Mouse (Mus musculus): Measurements from ENCODE around the gene Marc2.

DNA sequence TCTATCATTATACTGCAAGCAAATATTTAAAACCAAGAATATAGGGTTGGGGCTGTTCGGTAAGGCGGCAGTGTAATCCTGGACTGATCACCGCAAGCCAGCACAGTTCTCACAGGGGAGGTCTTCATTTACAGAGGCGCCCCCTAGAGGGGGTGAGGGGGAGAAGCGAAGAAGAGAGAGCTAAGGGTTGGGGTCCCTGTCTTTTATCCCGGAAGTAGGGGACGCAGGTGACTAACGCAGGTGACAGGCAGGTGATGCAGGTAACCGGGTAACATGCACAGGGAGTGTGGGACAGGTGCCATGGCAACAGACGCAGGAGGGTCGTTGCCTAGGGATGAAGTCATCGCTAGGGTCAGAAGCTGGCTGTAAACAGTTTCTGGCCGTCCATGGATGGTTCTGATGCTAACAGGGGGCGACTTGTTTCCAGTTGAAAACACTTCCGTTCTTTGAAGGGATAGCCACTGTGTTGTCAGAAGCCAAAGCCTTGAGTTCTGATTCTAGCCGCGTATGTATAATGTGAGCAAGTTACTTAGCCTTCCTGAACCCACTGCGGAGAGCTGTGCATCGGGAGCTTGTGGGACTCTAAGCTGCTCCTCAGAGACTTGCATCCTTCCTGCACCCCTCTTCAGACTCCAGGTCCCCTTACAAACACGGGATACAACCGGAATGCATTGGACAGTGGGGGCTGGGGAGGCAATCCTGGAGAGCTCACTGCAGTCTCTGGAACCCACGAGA, 69.0 kb downstream of the Marc2 start:
- TF ChIP-seq CTCF (IDR thresholded peaks at IDR 0.05) (peak; percentile 34), EP300 (IDR thresholded peaks at IDR 0.05) (no peak)
